Mouse (Mus musculus) adipose tissue, adult 10 weeks (tissue): Measurements from ENCODE around the gene Inpp5e. TPM values are rescaled to one million over a fixed set of nuclear protein-coding genes. Genes with fewer than 3 reads are reported as not detected.

Source experiments
- polyA plus RNA-seq: library from polyadenylated mRNA; stranded (reverse); fragments of 350-450 nt; fragmentation: Illumina TruSeq; extraction: RNeasy Lipid Tissue Mini Kit (QIAGEN cat#74804); gene quantifications from one replicate; pipeline ENCODE4 v1.2.3, GENCODE M21; 2014; ENCODE audit warnings: low read depth, low replicate concordance

Gene Inpp5e
- polyA plus RNA-seq: 20.0 TPM

DNA sequence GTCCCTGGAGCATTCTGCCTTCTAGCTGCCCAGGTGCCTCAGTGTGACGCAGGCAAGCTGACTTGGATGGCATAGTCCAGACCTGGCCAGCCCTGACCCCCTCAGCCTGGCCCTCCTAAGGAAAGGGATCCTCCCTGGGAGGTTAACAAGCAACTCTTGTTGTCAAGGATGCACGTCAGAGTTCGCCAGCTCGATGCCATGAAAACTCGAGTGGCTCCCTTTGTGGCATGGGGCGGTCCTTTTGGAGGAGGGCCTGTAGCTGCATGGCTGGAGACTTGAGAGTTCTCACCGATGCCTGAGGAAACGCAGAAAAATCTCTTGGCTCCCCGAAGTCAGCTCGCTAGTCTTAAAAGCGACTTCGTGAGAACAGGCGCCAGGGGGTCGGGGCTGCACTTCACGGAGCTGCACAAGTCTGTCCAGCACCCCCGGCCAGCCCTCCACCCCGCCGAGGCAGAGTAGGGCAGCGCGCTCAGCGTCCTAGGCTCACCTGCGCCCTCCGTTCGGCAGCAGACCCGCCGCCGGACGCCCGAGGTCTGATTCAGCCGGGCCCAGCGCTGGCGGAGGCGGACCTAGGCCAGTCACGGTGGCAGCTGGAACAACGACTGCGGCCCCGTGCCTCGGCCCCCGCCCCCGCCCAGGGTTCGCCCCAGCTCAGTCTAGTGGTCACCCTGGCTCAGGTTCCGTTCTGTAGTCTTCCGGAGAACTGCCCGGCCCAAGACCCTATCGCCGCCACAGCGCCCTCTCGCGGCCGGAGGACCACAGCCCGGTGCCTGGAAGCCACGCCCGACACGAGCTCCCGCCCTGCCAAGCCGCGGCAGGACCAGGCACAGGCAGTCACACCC lies at the start of gene Inpp5e:
Gene Inpp5e (minus strand): TSS at position 689 of the 842 bp plus-strand sequence.

DNA sequence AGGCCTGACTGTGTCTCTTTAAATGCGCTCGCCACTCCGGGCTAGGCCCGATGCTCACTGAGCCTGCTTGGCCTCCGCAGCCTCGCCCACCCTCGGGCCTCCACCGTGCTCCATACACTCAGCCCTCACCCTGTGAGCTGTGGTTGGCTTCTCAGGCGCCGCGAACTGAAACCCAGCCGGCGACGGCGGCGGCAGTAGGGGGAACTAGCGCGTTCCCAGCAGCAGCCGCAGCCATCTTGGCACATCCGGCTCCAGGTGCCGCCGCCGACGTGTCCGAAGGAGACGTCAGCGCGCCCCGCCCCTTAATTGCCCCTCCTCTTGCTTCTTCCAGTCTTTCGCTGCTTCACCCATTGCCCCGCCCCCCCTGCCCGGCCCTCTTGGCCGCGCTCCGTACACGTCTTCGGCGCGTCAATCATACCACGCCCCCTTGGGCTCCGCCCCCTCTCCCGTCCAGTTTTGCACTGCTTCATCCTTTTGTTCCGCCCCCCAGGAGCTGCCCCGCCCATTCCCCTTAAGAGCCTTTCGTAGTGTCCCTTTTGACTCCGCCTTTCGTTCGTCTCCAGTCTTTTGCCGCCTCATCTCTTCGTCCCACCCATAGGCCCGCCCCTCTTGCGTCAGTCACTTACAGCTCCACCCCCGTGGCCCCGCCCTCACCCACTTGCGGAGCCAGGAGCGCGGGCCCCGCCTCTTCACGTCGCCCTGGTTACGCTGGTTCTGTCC lies 36.1 kb upstream of the Inpp5e start, which contains the start of gene Sec16a:
Gene Sec16a (minus strand): TSS at position 271 of the 720 bp plus-strand sequence.

DNA sequence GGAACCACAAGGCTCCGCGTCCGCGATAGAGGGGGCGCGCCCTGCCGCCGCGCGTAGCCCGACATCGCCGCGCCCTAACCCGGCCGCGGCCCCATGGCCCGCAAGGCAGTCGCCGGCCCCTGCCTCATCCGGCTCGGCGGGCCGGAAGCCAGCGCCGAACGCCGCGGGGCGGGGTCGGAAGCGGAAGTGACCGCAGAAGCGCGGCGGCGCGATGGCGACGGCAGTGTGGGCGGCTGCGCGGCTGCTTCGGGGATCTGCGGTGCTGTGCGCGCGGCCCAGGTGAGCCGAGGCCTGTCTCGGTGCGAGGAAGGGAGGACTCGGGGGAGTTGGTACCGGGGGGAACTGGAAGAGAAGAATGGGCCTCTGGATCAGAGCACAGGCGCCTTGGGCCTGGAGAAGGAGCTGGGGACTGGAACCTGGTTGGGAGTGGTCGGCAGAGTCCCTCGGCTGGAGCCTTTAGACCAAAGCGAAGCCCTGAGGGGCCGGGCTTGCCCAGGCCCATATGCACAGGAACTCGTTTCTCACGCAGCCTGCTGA lies 19.8 kb downstream of the Inpp5e start, which contains the start of the genes Entr1 and Pmpca:
Gene Entr1 (minus strand): TSS at position 163 of the 537 bp plus-strand sequence.
Gene Pmpca (plus strand): TSS at position 186 of the 537 bp plus-strand sequence.

DNA sequence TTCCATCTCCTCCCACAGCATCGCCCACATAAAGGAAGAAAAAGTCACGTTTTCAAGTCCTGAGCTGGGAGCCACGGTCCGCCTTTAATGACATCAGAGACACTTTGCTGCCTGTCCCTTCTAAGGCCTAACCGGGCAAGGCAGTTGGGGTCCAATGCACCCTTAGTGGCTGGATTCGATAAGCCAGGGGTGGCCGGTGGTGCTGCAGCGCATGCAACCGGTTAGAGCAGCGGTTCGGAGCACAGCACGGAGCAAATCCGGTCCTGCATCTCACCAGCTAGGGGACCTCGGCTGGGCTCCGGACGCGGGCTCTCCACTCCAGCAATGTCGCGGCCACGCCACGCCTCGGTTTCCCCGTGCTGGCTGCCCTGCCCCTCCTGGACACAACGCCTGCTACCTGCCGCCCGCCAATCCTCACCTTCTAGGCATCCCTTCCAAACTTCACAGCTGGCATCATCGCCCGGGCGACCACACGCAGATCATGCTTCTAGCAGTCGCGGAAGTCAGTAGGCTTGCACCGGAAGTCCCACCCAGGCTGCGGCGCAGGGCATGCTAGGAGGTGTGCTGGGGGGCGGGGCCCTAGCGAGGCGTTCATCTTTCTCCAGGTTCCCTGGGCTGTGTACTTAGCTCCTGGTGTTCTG lies 28.8 kb downstream of the Inpp5e start, which contains the start of gene Snapc4:
Gene Snapc4 (minus strand): TSS at position 523 of the 641 bp plus-strand sequence.

DNA sequence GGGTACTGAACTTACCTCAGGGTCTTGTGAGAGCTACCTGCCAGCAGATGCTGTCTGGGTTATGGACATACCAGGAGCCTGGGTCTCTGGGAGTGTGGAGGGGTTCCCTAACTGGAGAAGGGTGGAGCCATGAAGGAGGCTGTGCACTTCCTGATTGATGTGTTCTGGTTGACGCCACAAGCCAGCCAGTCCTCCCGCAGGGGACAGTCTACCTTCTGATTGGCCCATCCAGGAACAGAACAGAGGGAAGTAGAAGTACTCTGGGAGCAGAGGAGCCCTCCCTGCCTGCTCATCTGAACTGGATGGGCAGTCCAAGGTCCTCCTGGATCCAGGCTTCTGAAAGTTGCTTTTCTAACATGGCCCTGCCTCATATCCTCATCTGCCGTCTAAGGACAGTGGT lies 48.2 kb downstream of the Inpp5e start, which contains the start of gene Card9:
Gene Card9 (minus strand): TSS at position 147 of the 400 bp plus-strand sequence.

DNA sequence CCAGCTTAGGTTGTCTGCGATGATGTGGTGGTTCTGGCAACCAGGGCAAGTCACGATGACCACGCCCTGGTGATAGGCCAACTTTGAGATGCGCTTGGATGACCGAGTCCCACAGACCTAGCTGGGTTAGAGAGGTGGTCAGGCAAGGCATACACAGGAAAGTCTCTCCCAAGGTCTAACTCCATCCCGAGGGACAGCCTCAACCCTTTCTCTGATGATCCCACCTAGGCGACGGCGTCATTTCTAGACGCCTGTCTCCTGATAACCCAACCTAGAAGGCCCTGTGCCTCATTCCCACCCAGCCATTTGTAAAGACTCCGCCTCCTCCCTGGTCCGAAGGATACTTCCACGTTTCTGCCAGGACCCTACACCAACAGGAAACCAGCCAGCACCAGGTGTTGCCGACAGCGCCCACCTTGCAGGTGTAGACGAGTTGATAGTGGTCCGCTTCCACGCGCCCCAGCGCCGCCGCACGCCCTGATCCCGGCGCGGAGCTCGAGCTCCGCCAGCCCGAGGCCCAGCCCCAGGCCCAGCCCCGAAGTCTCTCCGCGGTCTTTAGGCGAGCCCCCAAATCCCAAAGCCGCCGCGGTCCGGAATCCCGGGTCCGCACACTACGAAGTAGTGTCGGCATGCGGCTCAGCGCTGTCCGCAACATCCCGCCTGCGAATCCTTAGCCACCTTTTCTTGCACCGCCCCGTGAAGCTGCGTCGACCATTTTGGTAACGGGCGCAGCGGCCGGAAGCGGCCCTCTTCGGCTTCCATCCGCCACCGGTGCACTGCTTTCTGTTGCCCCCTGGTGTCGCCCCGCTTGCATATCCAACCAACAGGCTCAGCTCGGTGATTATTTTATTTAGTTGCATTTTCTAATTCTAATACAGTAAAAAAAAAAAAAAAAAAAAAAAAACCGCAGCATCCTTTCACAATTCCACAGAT lies 57.4 kb downstream of the Inpp5e start, which contains the start of gene Dnlz:
Gene Dnlz (minus strand): TSS at position 753 of the 933 bp plus-strand sequence.

Other genes starting within 250 kb of the Inpp5e start
- gene Lhx3, start 200.9 kb downstream of the Inpp5e start, polyA plus RNA-seq: 0.15 TPM
- gene Qsox2, start 171.7 kb downstream of the Inpp5e start, polyA plus RNA-seq: 53.8 TPM
- 13.4 TPM for gene Ccdc187, start 114.6 kb downstream of the Inpp5e start, polyA plus RNA-seq
- 14.9 TPM for gene Gpsm1, start 93.7 kb downstream of the Inpp5e start, polyA plus RNA-seq
- gene Dnlz, start 57.1 kb downstream of the Inpp5e start, polyA plus RNA-seq: 13.7 TPM
- 10.5 TPM for gene Card9, start 48.3 kb downstream of the Inpp5e start, polyA plus RNA-seq
- gene Snapc4, start 28.6 kb downstream of the Inpp5e start, polyA plus RNA-seq: 55.8 TPM
- 114 TPM for gene Entr1, start 19.9 kb downstream of the Inpp5e start, polyA plus RNA-seq
- 50.9 TPM for gene Pmpca, start 19.9 kb downstream of the Inpp5e start, polyA plus RNA-seq
- 86.4 TPM for gene Sec16a, start 36.0 kb upstream of the Inpp5e start, polyA plus RNA-seq
- gene Notch1, start 107.5 kb upstream of the Inpp5e start, polyA plus RNA-seq: 35.6 TPM
- gene Egfl7, start 170.8 kb upstream of the Inpp5e start, polyA plus RNA-seq: 114 TPM
- not detected for gene Gm20532, start 177.4 kb upstream of the Inpp5e start, polyA plus RNA-seq
- 158 TPM for gene Agpat2, start 195.2 kb upstream of the Inpp5e start, polyA plus RNA-seq
- 12.1 TPM for gene Fam69b, start 219.3 kb upstream of the Inpp5e start, polyA plus RNA-seq